Mouse (Mus musculus) gastrocnemius, postnatal 36 days (tissue): ENCODE measurements around the gene Gm8265. TPM values are rescaled to one million over a fixed set of nuclear protein-coding genes. Genes with fewer than 3 reads are reported as not detected.
"Not testable (repeated sequence)": the region's sequence is repeated elsewhere in the genome, so short reads cannot be mapped to it uniquely, and the experiment has no call there.

Source experiments
- DNase-seq, 2 experiments: peaks; one replicate each; pipeline ENCODE4 v3.0.0; 2022
- intact Hi-C: fragments of 180-260 bp; cut with DNase I; formaldehyde crosslinking; loops from one replicate; pipeline ENCODE4 v1.15.1; 2025
- long read RNA-seq, 2 experiments: library from polyadenylated mRNA; stranded (forward); transcript quantifications; one replicate each; pipeline ENCODE4 v2.0.0; 2021
- total RNA-seq, 2 experiments: library from RNA; stranded (reverse); gene quantifications; 2 replicates each; pipeline ENCODE4 v1.2.3; 2021

Gm8265 gene
- not detected for total RNA-seq
- long read RNA-seq, experiment 1 = 0 reads
- long read RNA-seq, experiment 2 = 0 reads

- intact Hi-C loops, DNase-seq: not testable (repeated sequence)
Observed at GRCm38 (mm10) chr14:5632928-5633327, at the start of gene Gm8265. Gene Gm8265 (minus strand): TSS chr14:5633028.

Other genes starting within 250 kb of the Gm8265 start
- gene Gm3500, start 244.0 kb downstream of the Gm8265 start, total RNA-seq = not detected
- under 1 TPM in 1 of 2 experiments, not detected in 1; 0.20 TPM for gene Gm3194, start 177.6 kb downstream of the Gm8265 start, total RNA-seq
- not detected for gene Gm8246, start 155.2 kb downstream of the Gm8265 start, total RNA-seq
- not detected for gene Gm3187, start 148.8 kb downstream of the Gm8265 start, total RNA-seq
- gene Gm3488, start 131.4 kb downstream of the Gm8265 start, total RNA-seq = under 1 TPM in 1 of 2 experiments, not detected in 1; 0.26 TPM
- gene Gm3532, start 94.5 kb downstream of the Gm8265 start, total RNA-seq = not detected
- not detected for gene Gm9603, start 54.4 kb upstream of the Gm8265 start, total RNA-seq
- gene Gm3373, start 108.5 kb upstream of the Gm8265 start, total RNA-seq = not detected
- under 1 TPM in 1 of 2 experiments, not detected in 1; 0.20 TPM for gene Gm3383, start 175.0 kb upstream of the Gm8265 start, total RNA-seq
- gene Gm3424, start 197.3 kb upstream of the Gm8265 start, total RNA-seq = not detected
- gene Gm8237, start 247.4 kb upstream of the Gm8265 start, total RNA-seq = under 1 TPM in 1 of 2 experiments, not detected in 1; 0.28 TPM